8 mouse cellular contexts compared by ENCODE assay signal in genomic region chr14:32159150-32159670, GRCm38 (mm10). TPM values are rescaled to one million over a fixed set of nuclear protein-coding genes. Genes with fewer than 3 reads are reported as not detected.
DNase-seq lines count a peak whose midpoint lies in the region; ATAC-seq and TF ChIP-seq lines count a peak whose summit lies in the region.

No protein-coding gene starts in this region.

- H3K4me2 ChIP-seq in forebrain, embryonic 16.5 days (ENCODE audit: low read length): peak overlapping the region; percentile 59
- H3K4me2 ChIP-seq in limb, embryonic 14.5 days (replicated peaks; ENCODE audit: low read depth, low read length, severe bottlenecking): peak overlapping the region; percentile 54
- peak overlapping the region; percentile 86 for H3K4me2 ChIP-seq in neural tube, embryonic 12.5 days (replicated peaks)

- peak overlapping the region; percentile 54 for H3K9ac ChIP-seq in forebrain, embryonic 16.5 days (replicated peaks; ENCODE audit: low read depth, low read length)
- peak overlapping the region; percentile 38; the same call in 1 of the 2 replicates for H3K9ac ChIP-seq in limb, embryonic 14.5 days (ENCODE audit: low read depth, low read length, severe bottlenecking)
- H3K9ac ChIP-seq in neural tube, embryonic 12.5 days: no peak overlapping the region

- H3K27me3 ChIP-seq in forebrain, embryonic 16.5 days (replicated peaks; ENCODE audit: control insufficient read depth, insufficient read depth, low read length): no peaks in the 10 kb centered on the region
- no peaks in the 10 kb centered on the region for H3K27me3 ChIP-seq in limb, embryonic 14.5 days (ENCODE audit: control insufficient read depth, insufficient read depth, low read length)
- H3K27me3 ChIP-seq in neural tube, embryonic 12.5 days (replicated peaks): no peaks in the 10 kb centered on the region

- 45% methylated on average over 4 of the region's 4 CpGs for WGBS in forebrain, embryonic 16.5 days
- WGBS in limb, embryonic 14.5 days: 35% methylated on average over 4 of the region's 4 CpGs
- 40% methylated on average over 4 of the region's 4 CpGs for WGBS in neural tube, embryonic 12.5 days

- H3K9me3 ChIP-seq in forebrain, embryonic 16.5 days (ENCODE audit: control insufficient read depth, low read length): no peaks in the 10 kb centered on the region
- no peaks in the 10 kb centered on the region for H3K9me3 ChIP-seq in limb, embryonic 14.5 days (ENCODE audit: control insufficient read depth, low read length)
- no peaks in the 10 kb centered on the region for H3K9me3 ChIP-seq in neural tube, embryonic 12.5 days

- peak; percentile 37; the same call in 1 of the 2 replicates for ATAC-seq in forebrain, embryonic 16.5 days
- ATAC-seq in limb, embryonic 14.5 days (ENCODE audit: low FRiP score, low read depth): peak; percentile 60; the same call in 1 of the 2 replicates
- ATAC-seq in neural tube, embryonic 12.5 days (ENCODE audit: low FRiP score, low read depth): no peak; the same call in 1 of the 2 replicates

- H3K27ac ChIP-seq in forebrain, embryonic 16.5 days (ENCODE audit: low read length): peak overlapping the region; percentile 44; the same call in 1 of the 2 replicates
- peak overlapping the region; percentile 19; the same call in 1 of the 2 replicates for H3K27ac ChIP-seq in limb, embryonic 14.5 days (replicated peaks; ENCODE audit: low read depth, low read length)
- H3K27ac ChIP-seq in neural tube, embryonic 12.5 days: no peak overlapping the region

- no peaks in the 10 kb centered on the region for H3K36me3 ChIP-seq in forebrain, embryonic 16.5 days (ENCODE audit: control insufficient read depth, insufficient read depth)
- H3K36me3 ChIP-seq in limb, embryonic 14.5 days (ENCODE audit: control insufficient read depth, insufficient read depth, low read length): no peaks in the 10 kb centered on the region
- H3K36me3 ChIP-seq in neural tube, embryonic 12.5 days: no peaks in the 10 kb centered on the region

- H3K4me1 ChIP-seq in forebrain, embryonic 16.5 days (replicated peaks; ENCODE audit: control insufficient read depth, insufficient read depth, low read length): peaks cover 20% of the 10 kb centered on the region
- H3K4me1 ChIP-seq in limb, embryonic 14.5 days (ENCODE audit: control insufficient read depth, insufficient read depth, low read length): peaks cover 14% of the 10 kb centered on the region
- H3K4me1 ChIP-seq in neural tube, embryonic 12.5 days: peaks cover 14% of the 10 kb centered on the region

- H3K4me3 ChIP-seq in forebrain, embryonic 16.5 days (replicated peaks; ENCODE audit: low read length): peak overlapping the region; percentile 98
- H3K4me3 ChIP-seq in limb, embryonic 14.5 days (replicated peaks; ENCODE audit: low read length): peak overlapping the region; percentile 88
- peak overlapping the region; percentile 67 for H3K4me3 ChIP-seq in neural tube, embryonic 12.5 days

- peak; percentile 56 for DNase-seq in kidney, adult 9 months
- no peak for DNase-seq in kidney, adult 18-20 months
- peak; percentile 57 for DNase-seq in T-cell, adult 2 months (ENCODE audit: low spot score)
- no peak for DNase-seq in limb, embryonic 14.5 days (ENCODE audit: low spot score)
- no peak for DNase-seq in thymus, postnatal 0 days (ENCODE audit: low spot score)
- no peak for DNase-seq in layer of hippocampus, adult 8-10 months (ENCODE audit: low spot score in 2 of 2)

- TF ChIP-seq POLR2A in limb, embryonic 14.5 days (IDR thresholded peaks at IDR 0.05; ENCODE audit: borderline replicate concordance, extremely low read depth, insufficient read depth, insufficient read length): no peak

RNA-seq across cellular contexts. Expression of gene Ncoa4, which starts 0.5 kb away (rescaled TPM):
- 115 and 132 TPM in 2 replicates for polyA plus RNA-seq in forebrain, embryonic 16.5 days (2015; fragmentation: Nextera tagmentation; extraction: Ambion mirVana)
- 40.8 and 45.6 TPM in 2 replicates for polyA plus RNA-seq in limb, embryonic 14.5 days (2012; rRNA removed)
- polyA plus RNA-seq in limb, embryonic 14.5 days (2014; fragmentation: Nextera tagmentation; extraction: Ambion mirVana): 106 and 113 TPM in 2 replicates
- 89.2 and 90.2 TPM in 2 replicates for polyA plus RNA-seq in neural tube, embryonic 12.5 days (2016; fragmentation: Nextera tagmentation; extraction: Ambion mirVana)
- 103 and 109 TPM in 2 replicates for polyA plus RNA-seq in thymus, postnatal 0 days (2015; fragmentation: Nextera tagmentation; extraction: Ambion mirVana)
- 100 to 1,000 TPM; 101 to 113 (median 110) TPM for total RNA-seq in layer of hippocampus, adult 8-10 months (2022)

RNA-seq across cellular contexts. Expression of gene Msmb, which starts 17.4 kb away (rescaled TPM):
- not detected in 2 replicates for polyA plus RNA-seq in forebrain, embryonic 16.5 days (2015; fragmentation: Nextera tagmentation; extraction: Ambion mirVana)
- polyA plus RNA-seq in limb, embryonic 14.5 days (2012; rRNA removed): not detected in 2 replicates
- not detected in 2 replicates for polyA plus RNA-seq in limb, embryonic 14.5 days (2014; fragmentation: Nextera tagmentation; extraction: Ambion mirVana)
- polyA plus RNA-seq in neural tube, embryonic 12.5 days (2016; fragmentation: Nextera tagmentation; extraction: Ambion mirVana): not detected in 2 replicates
- polyA plus RNA-seq in thymus, postnatal 0 days (2015; fragmentation: Nextera tagmentation; extraction: Ambion mirVana): not detected in 2 replicates
- not detected for total RNA-seq in layer of hippocampus, adult 8-10 months (2022)

RNA-seq across cellular contexts. Expression of gene Timm23, which starts 42.5 kb away (rescaled TPM):
- 221 and 229 TPM in 2 replicates for polyA plus RNA-seq in forebrain, embryonic 16.5 days (2015; fragmentation: Nextera tagmentation; extraction: Ambion mirVana)
- polyA plus RNA-seq in limb, embryonic 14.5 days (2012; rRNA removed): 158 and 183 TPM in 2 replicates
- 301 and 309 TPM in 2 replicates for polyA plus RNA-seq in limb, embryonic 14.5 days (2014; fragmentation: Nextera tagmentation; extraction: Ambion mirVana)
- 220 and 229 TPM in 2 replicates for polyA plus RNA-seq in neural tube, embryonic 12.5 days (2016; fragmentation: Nextera tagmentation; extraction: Ambion mirVana)
- 402 and 405 TPM in 2 replicates for polyA plus RNA-seq in thymus, postnatal 0 days (2015; fragmentation: Nextera tagmentation; extraction: Ambion mirVana)
- 10 to 100 TPM; 55.7 to 79.0 (median 66.2) TPM for total RNA-seq in layer of hippocampus, adult 8-10 months (2022)

RNA-seq across cellular contexts. Expression of gene Parg, which starts 42.5 kb away (rescaled TPM):
- polyA plus RNA-seq in forebrain, embryonic 16.5 days (2015; fragmentation: Nextera tagmentation; extraction: Ambion mirVana): 40.7 and 44.2 TPM in 2 replicates
- polyA plus RNA-seq in limb, embryonic 14.5 days (2012; rRNA removed): 19.1 and 19.5 TPM in 2 replicates
- polyA plus RNA-seq in limb, embryonic 14.5 days (2014; fragmentation: Nextera tagmentation; extraction: Ambion mirVana): 44.5 and 49.2 TPM in 2 replicates
- 57.1 and 61.0 TPM in 2 replicates for polyA plus RNA-seq in neural tube, embryonic 12.5 days (2016; fragmentation: Nextera tagmentation; extraction: Ambion mirVana)
- 41.3 and 41.4 TPM in 2 replicates for polyA plus RNA-seq in thymus, postnatal 0 days (2015; fragmentation: Nextera tagmentation; extraction: Ambion mirVana)
- 10 to 100 TPM; 37.5 to 47.8 (median 40.3) TPM for total RNA-seq in layer of hippocampus, adult 8-10 months (2022)

Comparison
In these comparisons a context has a peak if more than half of its experiments do, and no peak if none do; other contexts are left out.
1. DNase-seq: peak in kidney, adult 9 months (single experiment) and T-cell, adult 2 months (single experiment); none in kidney, adult 18-20 months (single experiment), limb, embryonic 14.5 days (single experiment), thymus, postnatal 0 days (single experiment) and layer of hippocampus, adult 8-10 months (0 of 2).
2. Peak in every context shown above with its lines, with median percentiles within 50 percentile points of each other: H3K4me2 ChIP-seq and H3K4me3 ChIP-seq.